Mouse (Mus musculus) embryonic stem cell, embryonic (primary cell): Measurements from ENCODE around the gene Gphn.
"Not testable (repeated sequence)": the region's sequence is repeated elsewhere in the genome, so short reads cannot be mapped to it uniquely, and the experiment has no call there.

Source experiments
- CTCF ChIA-PET, 4 experiments: fragments of 300-600 bp in 2 of 4; fragments of 350-600 bp in 2 of 4; sonication (Branson Sonifier 250); formaldehyde crosslinking; loops; one replicate each; lab custom pipeline; 2022; ENCODE audit warnings: inconsistent platforms in 2 of 4; lab: Charles Lee
- POLR2A ChIA-PET, 4 experiments: fragments of 300-600 bp in 2 of 4; fragments of 350-600 bp in 2 of 4; sonication (Branson Sonifier 250); formaldehyde crosslinking; loops; one replicate each; lab custom pipeline; 2022; ENCODE audit warnings: antibody characterized with exemption in 4 of 4, inconsistent platforms in 1 of 4; lab: Charles Lee

Gene Gphn

GRCm38 (mm10) chr12:78277386-78277785, 51.2 kb downstream of the Gphn start:
- ChIA-PET POLR2A (no interaction called here), CTCF (no interaction called here)

- ChIA-PET POLR2A (interaction anchor here in 1 of 4 experiments (0.5 kb wide), 1 partner anchor 54 kb away, joined by 10 read pairs; no protein-coding TSS in a partner anchor), CTCF (no interaction called here)
Measured at GRCm38 (mm10) chr12:78290384-78290783, 64.2 kb downstream of the Gphn start.

- CTCF ChIA-PET = no interaction called here
- POLR2A ChIA-PET = interaction anchor here in 1 of 4 experiments (0.6 kb wide), 1 partner anchor 360 kb away, joined by 4 read pairs; no protein-coding TSS in a partner anchor
Measured at GRCm38 (mm10) chr12:78298824-78299398, 72.7 kb downstream of the Gphn start.

GRCm38 (mm10) chr12:78315106-78315505, 88.9 kb downstream of the Gphn start:
- CTCF ChIA-PET = no interaction called here

GRCm38 (mm10) chr12:78327946-78328345, 101.8 kb downstream of the Gphn start:
- ChIA-PET POLR2A (interaction anchor here in 1 of 4 experiments (1.3 kb wide), 1 partner anchor 21 kb away, joined by 3 read pairs; no protein-coding TSS in a partner anchor), CTCF (no interaction called here)

More at GRCm38 (mm10) chr12:78315106-78315505, 88.9 kb downstream of the Gphn start:
- POLR2A ChIA-PET = no interaction called here

GRCm38 (mm10) chr12:78332107-78332506, 105.9 kb downstream of the Gphn start:
- ChIA-PET CTCF (interaction anchor here (0.6 to 2.2 kb wide), 23 partner anchors 9 to 1840 kb away, joined by 3 to 16 read pairs (median 3); no protein-coding TSS in a partner anchor), POLR2A (interaction anchor here in 1 of 4 experiments (1.1 kb wide), 1 partner anchor 106 kb away, joined by 3 read pairs; the partner anchor contains the start of gene Gphn)

- ChIA-PET CTCF (no interaction called here), POLR2A (interaction anchor here in 1 of 4 experiments (0.6 kb wide), 1 partner anchor 206 kb away, joined by 3 read pairs; no protein-coding TSS in a partner anchor)
Measured at GRCm38 (mm10) chr12:78356472-78356871, 130.3 kb downstream of the Gphn start.

GRCm38 (mm10) chr12:78389267-78389666, 163.1 kb downstream of the Gphn start:
- CTCF ChIA-PET = no interaction called here
- POLR2A ChIA-PET = interaction anchor here in 1 of 4 experiments (1.0 kb wide), 1 partner anchor 28 kb away, joined by 3 read pairs; no protein-coding TSS in a partner anchor

- ChIA-PET POLR2A (no interaction called here), CTCF (no interaction called here)
Measured at GRCm38 (mm10) chr12:78395297-78395696, 169.1 kb downstream of the Gphn start.

GRCm38 (mm10) chr12:78407518-78407917, 181.3 kb downstream of the Gphn start:
- POLR2A ChIA-PET, CTCF ChIA-PET: not testable (repeated sequence)

- CTCF ChIA-PET = interaction anchor here in 1 of 4 experiments (0.6 to 0.7 kb wide), 2 partner anchors 16 to 190 kb away, joined by 3 read pairs; no protein-coding TSS in a partner anchor
- POLR2A ChIA-PET = no interaction called here
Measured at GRCm38 (mm10) chr12:78522176-78522575, 296.0 kb downstream of the Gphn start.

GRCm38 (mm10) chr12:78522804-78523394, 296.7 kb downstream of the Gphn start:
- POLR2A ChIA-PET = no interaction called here
- CTCF ChIA-PET = interaction anchor here in 1 of 4 experiments (0.7 kb wide), 1 partner anchor 15 kb away, joined by 3 read pairs; no protein-coding TSS in a partner anchor

- POLR2A ChIA-PET = interaction anchor here in 1 of 4 experiments (0.6 kb wide), 1 partner anchor 57 kb away, joined by 3 read pairs; no protein-coding TSS in a partner anchor
Measured at GRCm38 (mm10) chr12:78537590-78537989, 311.4 kb downstream of the Gphn start.

GRCm38 (mm10) chr12:78550913-78551312, 324.7 kb downstream of the Gphn start:
- CTCF ChIA-PET = no interaction called here
- POLR2A ChIA-PET = no interaction called here

More at GRCm38 (mm10) chr12:78537590-78537989, 311.4 kb downstream of the Gphn start:
- CTCF ChIA-PET = interaction anchor here (0.6 to 2.0 kb wide), 16 partner anchors 10 to 1739 kb away, joined by 3 to 16 read pairs (median 3); no protein-coding TSS in a partner anchor

GRCm38 (mm10) chr12:78631816-78632215, 405.6 kb downstream of the Gphn start:
- POLR2A ChIA-PET = no interaction called here
- CTCF ChIA-PET = interaction anchor here in 1 of 4 experiments (0.5 kb wide), 1 partner anchor 512 kb away, joined by 3 read pairs; no protein-coding TSS in a partner anchor

GRCm38 (mm10) chr12:78639466-78639865, 413.3 kb downstream of the Gphn start:
- POLR2A ChIA-PET = no interaction called here
- CTCF ChIA-PET = no interaction called here

- CTCF ChIA-PET = no interaction called here
- POLR2A ChIA-PET = no interaction called here
Measured at GRCm38 (mm10) chr12:78640086-78640485, 413.9 kb downstream of the Gphn start.

- ChIA-PET POLR2A (no interaction called here), CTCF (interaction anchor here in 1 of 4 experiments (0.6 kb wide), 1 partner anchor 201 kb away, joined by 3 read pairs; no protein-coding TSS in a partner anchor)
Measured at GRCm38 (mm10) chr12:78641220-78641619, 415.0 kb downstream of the Gphn start.

GRCm38 (mm10) chr12:78643691-78644090, 417.5 kb downstream of the Gphn start:
- ChIA-PET CTCF (interaction anchor here in 1 of 4 experiments (0.7 kb wide), 1 partner anchor 470 kb away, joined by 4 read pairs; no protein-coding TSS in a partner anchor), POLR2A (no interaction called here)

- POLR2A ChIA-PET = no interaction called here
- CTCF ChIA-PET = interaction anchor here in 1 of 4 experiments (0.7 kb wide), 1 partner anchor 377 kb away, joined by 3 read pairs; no protein-coding TSS in a partner anchor
Measured at GRCm38 (mm10) chr12:78645282-78645681, 419.1 kb downstream of the Gphn start.
